Mouse (Mus musculus) large intestine, adult 2 months (tissue): Measurements from ENCODE around the gene Olfr524. TPM values are rescaled to one million over a fixed set of nuclear protein-coding genes. Genes with fewer than 3 reads are reported as not detected.

ENCODE experiments used
- DNase-seq: peaks from one replicate; pipeline ENCODE4 v3.0.0-alpha.2; 2012; ENCODE audit warnings: low read depth, low spot score
- WGBS: fragments of 180-500 bp; shearing (Covaris S2); methylation state at CpG from one replicate; pipeline ENCODE4 v1.1.7; 2018; 5-methylcytosine and 5-hydroxymethylcytosine counted together
- polyA plus RNA-seq: library from polyadenylated mRNA; depleted of rRNA; stranded (reverse); fragments of >200 nt; gene quantifications from 2 replicates; pipeline ENCODE4 v1.2.3, GENCODE M21; 2012; rRNA removed

Gene Olfr524
- 0.06 and 0.07 TPM in 2 replicates for polyA plus RNA-seq

DNA sequence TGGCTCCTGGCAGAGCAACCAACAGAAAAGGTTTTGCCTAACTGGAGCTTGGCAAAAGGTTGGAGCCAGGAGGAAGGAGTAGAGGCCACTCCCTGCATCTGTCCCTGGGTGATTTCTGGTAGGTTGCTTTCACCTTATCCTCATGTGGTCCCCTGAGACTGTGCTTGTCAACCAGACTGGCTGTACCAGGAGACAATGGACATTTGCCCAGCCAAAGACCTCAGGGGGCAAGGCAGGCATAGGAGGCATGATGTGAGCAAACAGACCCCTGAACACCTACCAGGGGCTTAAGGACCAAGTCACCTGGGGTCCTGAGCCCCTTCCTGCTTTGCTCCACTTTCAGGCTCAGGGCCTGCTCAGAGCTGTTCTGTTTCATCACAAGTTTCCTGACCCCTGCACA is at the start of gene Olfr524:
Gene Olfr524, minus strand, starts transcription at position 101 of the 400 bp plus-strand sequence.
- no peak for DNase-seq

DNA sequence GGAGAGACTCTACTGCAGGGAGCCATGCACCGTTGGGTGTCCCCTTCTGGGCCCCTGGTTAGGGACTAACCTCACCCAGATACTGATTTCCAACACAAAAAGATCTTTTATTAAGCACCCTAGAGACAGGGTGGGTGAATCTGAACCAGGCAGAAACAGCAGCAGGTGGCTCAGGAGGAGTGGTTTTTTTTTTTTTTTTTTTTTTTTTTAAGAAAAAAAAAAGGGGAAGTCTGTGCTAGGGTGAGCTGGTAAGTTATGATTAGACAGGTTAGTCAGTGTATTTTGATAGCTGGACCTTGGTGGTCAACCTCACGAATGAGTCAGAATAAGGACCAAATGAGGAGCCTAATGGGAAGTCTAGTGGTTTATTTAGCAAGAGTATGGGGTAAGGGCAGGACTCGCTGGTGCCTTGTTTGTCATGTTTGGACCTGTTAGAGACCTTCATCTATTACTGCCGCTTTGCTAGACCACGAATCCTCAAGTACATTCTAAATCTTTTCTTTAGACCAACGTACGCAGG is 48.1 kb upstream of the Olfr524 start:
- DNase-seq, result no peak
- WGBS, result 79% methylated on average over 7 of the region's 7 CpGs

DNA sequence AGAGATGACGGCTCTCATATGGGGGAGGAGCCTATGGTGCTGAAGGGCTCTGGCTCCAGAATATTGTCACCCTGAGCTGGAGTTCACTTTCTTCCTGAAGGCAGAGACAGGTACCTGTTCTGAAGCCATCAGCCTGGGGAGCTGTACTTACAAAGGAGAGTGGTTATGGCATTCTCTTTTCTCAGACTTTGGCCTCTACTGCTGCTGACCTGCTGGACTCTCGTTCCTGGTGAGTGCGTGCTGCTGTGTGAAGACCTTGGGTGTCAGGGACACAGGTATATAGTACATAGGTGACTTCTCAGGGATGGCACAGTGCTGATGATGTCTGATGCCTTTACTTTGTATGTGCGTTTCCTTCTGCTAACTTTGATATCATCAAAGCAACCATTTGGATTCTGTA is 41.5 kb upstream of the Olfr524 start, which contains the start of gene 5830411N06Rik:
Gene 5830411N06Rik, plus strand, starts transcription at position 69 of the 400 bp plus-strand sequence.
- WGBS, result 68% methylated on average over 4 of the region's 4 CpGs
- no peak for DNase-seq

DNA sequence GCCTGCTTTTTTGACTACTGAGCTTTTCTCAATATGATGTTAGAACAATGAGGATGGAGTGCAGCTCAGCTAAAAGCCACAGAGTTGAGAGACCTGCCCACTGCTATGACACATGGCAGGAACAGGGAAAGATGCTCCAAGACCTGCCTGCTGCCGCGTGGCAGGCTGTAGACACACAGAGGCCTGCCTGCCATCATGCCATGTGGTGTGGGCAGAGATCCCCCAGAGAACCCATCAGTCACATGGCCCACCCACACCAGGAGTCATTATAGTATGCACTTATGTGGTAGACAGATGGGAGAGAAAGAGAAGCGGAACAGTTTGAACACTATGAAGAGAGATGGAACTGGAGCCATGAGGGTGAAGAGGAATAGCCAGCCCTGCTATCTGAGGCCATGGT is 27.9 kb upstream of the Olfr524 start:
- 94% methylated on average over 3 of the region's 3 CpGs for WGBS
- DNase-seq, result no peak

DNA sequence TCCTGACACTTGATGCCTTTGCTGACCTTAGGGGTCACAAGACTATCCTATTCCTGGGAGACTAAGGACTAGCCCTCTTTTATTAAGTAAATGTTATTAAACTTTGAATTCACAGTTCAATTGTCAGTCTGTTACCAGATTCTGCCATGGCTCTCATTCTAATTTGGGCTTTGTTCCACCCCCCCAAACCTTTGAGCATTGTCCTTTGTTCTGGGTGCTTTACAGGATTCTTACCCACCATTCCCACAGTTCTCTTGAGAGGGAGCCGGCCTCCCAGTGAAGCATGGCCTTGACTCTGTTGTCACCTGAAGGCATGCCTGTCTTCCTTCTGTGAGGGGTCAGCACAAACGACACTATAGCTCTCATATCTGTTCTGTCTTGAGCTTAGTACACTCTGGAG is 25.3 kb upstream of the Olfr524 start:
- DNase-seq, result no peak
- 56% methylated on average over 2 of the region's 2 CpGs for whole genome bisulfite sequencing

DNA sequence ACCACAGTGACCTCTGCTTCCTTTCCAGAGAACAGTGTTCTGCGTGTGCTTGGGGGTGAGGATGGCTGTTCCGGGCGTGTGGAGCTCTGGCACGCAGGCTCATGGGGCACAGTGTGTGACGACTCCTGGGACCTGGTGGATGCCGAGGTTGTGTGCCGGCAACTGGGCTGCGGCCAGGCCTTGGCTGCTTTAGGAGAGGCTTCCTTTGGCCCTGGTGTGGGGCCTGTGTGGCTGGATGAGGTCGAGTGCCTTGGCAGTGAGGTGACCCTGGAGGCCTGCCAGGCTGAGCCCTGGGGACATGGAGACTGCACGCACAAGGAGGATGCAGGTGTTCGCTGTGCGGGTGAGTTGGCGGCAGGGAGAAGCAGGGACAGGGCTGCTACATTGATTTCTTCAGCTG is 22.7 kb upstream of the Olfr524 start:
- no peak for DNase-seq
- WGBS, result 80% methylated on average over 13 of the region's 13 CpGs

DNA sequence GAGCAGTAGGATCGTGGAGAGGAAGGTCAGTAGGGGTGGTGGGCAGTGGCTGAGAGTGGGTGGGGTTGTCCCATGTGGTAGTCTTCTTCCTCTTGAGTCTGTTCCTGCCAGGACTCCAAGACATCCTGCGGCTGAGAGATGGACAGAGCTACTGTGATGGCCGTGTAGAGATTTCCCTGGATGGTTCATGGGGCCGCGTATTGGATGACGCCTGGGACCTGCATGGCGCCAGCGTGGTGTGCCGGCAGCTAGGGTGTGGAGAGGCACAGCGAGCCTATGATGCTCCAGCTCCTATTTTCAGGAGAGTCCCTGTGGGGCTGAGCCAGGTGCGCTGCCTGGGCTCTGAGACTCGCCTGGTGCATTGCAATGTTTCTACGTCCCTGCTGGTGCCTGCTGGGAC is 18.4 kb upstream of the Olfr524 start:
- 79% methylated on average over 13 of the region's 13 CpGs for WGBS
- no peak for DNase-seq

DNA sequence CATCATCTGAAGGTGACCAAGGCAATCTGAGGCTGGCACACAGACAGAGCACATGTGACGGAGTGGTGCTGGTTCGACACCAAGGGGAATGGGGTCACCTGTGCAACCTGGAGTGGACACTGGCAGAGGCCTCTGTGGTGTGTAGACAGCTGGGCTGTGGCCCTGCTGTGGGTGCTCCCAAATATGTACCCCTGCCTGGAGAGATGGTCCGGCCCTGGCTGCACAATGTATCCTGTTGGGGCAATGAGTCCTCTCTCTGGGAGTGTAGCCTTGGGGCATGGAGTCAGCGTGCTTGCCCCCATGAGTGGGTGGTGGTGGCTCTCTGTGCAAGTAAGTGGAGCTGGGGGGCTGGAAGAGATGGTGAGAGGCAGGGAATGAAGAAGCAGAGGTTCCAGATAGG is 14.6 kb upstream of the Olfr524 start:
- DNase-seq, result no peak
- WGBS, result 80% methylated on average over 4 of the region's 4 CpGs

DNA sequence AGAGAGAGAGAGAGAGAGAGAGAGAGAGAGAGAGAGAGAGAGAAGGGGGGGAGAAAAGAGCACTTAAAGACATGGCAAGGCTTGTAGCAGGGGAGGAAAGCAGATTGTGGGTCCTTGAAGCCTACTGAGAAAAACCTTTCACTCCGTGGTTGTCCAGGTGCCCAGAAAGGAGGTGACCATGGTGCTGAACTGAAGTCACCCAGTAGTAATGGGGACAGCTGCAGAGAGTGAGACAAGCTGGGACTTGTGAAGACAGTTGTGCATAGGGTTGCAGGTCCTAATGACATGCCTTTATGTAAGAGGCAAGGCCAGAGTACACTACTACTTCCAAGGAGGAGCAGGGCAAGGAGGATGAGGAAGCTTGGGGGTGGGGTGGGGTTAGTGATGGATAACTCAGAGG is 13.5 kb upstream of the Olfr524 start:
- WGBS, result 14% methylated on average over 1 of the region's 1 CpGs
- DNase-seq, result no peak

DNA sequence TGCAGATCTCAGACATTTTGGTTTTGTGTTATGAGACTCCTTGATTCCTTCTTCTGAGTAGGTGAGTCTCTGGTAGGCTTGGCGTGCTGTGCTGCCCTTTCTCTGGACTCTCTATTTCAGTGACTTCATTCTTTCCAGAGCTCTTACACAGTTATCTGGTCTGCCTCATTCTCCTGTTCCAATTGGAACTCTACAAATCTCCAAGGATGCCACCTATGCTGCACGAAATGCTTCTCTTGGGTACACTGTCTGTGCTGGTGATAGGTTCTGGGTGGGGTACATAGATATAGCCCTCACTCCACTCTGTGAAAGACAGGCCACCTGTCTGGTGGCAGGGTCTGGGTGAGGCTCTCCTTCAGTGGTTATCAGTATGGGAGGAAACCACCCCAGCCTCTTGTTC is 12.2 kb upstream of the Olfr524 start, which contains the start of gene Cd163l1:
Gene Cd163l1, plus strand, starts transcription at position 301 of the 400 bp plus-strand sequence.
- WGBS, result 83% methylated on average over 2 of the region's 2 CpGs
- no peak for DNase-seq

DNA sequence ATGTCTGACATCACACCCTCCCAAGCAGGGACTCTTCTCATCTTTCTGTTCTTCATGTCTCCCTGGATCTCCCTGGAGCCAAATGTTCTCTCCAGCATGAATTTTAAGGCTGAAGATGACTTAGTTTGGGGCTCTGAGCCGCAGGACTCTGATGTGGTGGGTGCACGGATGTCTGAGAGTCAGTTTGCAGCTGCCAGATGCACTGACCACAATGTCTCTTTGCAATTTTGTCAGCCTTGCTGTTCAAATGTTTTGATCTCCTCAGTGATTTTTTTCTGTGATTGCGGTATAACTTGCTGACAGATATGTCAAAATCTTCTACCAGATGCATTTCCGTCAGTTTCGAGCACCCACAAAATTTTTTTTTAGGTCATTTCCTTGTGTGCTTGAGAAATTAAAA is 8.1 kb upstream of the Olfr524 start:
- WGBS, result 74% methylated on average over 5 of the region's 5 CpGs
- no peak for DNase-seq

DNA sequence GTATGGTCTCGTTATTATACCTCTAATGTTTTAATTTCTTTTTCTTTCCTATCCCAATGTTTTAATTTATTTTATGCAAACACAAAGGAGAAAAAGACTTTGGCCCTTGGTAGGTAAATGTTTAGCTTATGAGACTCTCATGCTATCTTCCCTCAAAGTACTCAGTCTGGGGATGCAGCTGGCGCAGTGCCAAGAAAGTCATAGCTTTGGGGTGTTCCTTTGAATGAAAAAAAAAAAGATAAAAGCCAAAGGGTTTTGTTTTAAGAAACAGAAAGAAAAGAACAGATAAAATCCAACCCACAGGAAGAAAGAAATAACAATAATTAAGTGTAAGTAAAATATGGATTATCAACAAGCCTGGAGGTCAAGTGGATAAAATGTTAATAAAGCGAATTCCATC is 2.9 kb upstream of the Olfr524 start:
- WGBS, result 62% methylated on average over 3 of the region's 3 CpGs
- no peak for DNase-seq

DNA sequence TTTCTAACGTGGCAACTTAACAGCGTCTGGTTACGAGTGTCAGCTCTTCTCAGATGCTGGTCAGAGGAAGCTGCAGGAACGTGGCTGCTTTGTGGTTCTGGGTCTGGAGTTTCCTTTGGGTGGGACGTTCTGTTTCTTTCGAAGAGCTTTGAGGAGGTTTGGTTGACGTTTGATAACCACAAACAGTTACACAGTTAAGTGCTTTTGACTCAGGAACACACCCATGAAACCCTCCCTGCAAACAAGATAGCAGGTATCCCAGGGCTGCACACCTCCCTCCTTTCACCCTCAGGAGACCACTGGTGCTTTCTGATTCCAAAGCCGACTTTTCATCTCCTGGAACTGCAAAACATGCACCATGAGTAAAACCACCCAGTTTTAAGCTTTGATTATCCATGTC is 2.4 kb upstream of the Olfr524 start:
- 48% methylated on average over 8 of the region's 8 CpGs for WGBS
- DNase-seq, result no peak

DNA sequence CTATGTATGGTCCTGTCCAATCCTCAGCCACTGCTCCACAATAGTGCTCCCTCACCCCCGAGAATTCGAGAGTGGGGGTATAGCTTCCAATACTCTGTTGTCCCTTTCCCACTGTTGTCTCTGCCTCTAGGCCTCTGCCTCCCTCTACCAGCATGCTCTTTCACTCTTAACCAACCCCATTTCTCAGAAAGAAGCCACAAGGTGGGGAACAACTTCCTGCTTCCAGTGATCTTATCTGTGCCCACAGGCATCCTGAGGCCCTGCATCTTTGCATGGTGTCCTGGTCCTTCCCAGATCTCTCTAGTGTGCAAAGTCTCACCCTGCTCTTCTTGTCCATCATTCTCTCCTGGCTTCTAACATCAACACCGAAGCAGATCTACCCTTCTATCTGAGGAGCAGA is 1.1 kb upstream of the Olfr524 start:
- DNase-seq, result no peak
- 67% methylated on average over 3 of the region's 3 CpGs for WGBS

DNA sequence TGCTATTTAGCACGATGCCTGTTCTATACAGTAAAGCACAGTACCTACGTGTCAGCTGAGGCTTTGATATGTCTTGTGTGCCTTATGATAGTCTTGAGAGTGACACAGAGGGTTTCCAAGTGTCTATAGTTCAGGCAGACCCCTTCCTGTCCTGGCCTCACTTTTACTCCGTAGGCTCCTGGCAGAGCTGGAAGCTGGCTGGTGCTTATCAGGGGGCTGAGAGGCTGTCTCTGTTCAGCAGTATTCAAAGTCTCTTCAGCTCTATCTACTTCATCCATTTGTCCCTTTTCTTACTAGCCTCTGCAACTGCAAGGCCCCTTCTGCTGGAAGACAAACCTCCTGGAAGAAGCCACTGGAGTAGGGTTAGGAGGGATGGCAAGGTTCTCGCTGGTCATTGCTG is 4.7 kb downstream of the Olfr524 start:
- DNase-seq, result no peak

DNA sequence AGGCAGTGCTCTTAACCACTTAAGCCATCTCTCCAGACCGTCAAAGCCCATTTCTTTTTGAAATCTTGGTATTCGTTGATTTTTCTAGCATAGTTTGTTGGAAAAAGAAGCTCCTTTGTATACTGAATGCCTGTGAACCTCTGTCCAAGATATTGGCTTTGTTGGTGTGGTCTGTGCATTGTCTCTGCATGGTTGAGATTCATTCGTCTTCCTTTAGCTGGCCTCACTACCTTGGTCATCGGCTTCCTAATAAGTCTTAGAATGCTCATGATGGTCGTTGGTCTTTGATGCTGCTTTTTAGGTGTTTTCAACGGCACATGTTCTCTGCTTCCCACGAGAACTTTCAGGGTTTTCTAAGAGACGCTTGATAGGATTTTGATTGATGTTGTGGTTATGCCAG is 9.8 kb downstream of the Olfr524 start:
- no peak for DNase-seq
- WGBS, result 76% methylated on average over 8 of the region's 8 CpGs

More for the DNA sequence above, 4.7 kb downstream of the Olfr524 start:
- 83% methylated on average over 4 of the region's 4 CpGs for WGBS

DNA sequence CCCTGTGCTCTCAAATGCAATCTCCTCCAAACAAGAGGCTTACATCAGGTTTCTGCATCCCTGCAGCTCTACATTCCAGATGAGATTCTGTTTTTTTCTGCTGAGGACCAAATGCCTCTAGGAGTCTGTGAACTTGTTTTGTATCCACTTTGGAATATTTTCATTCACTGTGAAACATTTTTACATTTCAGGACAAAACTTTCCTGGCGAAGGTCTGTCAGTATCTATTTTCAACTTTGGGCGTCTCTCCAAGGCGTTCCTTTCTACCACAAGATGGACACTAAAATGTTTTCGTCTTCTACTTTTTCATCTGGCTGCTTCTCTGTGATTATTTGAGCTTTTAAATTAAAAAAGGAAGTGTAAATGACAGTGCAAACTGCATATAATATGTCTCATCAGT is 11.7 kb downstream of the Olfr524 start:
- no peak for DNase-seq
- 86% methylated on average over 4 of the region's 4 CpGs for WGBS

DNA sequence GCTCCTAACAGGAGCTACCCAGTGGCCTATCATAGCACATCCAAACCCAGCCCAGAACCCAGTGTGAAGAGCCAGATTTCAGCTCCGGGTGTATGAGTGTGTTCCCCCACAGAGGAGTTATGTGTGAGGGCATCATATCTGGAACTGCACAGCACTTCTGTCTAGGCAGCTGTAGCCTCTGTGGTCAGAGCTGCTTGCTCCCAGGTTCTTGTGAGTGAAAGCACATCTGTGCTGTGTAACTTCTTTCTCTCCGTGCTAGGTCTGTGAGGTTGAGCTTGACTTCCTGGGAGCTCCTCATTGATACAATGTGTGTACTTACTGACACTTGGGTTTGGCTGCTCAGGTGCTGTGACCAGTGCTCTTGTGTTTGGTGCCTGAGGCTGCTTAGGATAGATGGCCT is 12.9 kb downstream of the Olfr524 start:
- no peak for DNase-seq
- 64% methylated on average over 2 of the region's 2 CpGs for WGBS

DNA sequence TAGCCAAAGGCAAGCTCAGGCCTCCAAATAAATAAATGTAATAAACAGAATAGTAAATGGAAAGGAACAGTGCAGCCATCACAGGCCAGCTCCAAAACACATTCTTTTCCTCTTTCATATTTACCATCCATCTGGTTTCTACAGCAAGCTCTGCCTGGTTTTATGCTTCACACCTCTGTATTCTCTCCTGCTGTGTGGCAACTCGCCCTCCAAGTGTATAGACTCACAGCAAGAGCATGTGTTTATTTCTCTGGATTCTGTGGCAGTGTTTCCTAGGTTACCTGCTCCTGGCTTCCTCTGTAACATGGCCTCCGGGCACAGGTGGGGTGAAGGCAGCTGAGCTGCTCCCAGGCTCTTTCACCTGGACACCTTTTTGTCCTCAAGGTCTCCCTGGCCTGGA is 13.3 kb downstream of the Olfr524 start:
- DNase-seq, result no peak
- 44% methylated on average over 2 of the region's 2 CpGs for WGBS

DNA sequence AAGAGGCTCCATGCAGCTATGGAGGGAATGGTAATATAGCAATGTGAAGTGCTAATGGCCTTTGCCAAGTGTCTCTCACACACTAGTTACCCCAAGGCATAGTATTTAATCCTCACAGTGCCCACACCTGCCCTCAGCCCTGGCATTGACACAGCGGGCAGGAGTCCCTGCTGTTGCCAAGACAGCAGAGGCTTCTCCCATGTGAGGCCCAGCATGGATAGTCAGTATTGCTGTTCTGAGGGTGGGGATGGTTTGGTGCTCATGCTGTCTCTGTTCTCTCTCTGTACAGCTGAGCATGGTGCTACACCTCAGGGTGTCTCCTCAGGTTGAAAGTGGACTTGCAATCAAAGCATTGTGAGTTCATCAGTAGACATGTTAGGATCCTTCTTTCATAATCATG is 15.3 kb downstream of the Olfr524 start:
- 91% methylated on average over 1 of the region's 1 CpGs for whole genome bisulfite sequencing
- DNase-seq, result no peak

DNA sequence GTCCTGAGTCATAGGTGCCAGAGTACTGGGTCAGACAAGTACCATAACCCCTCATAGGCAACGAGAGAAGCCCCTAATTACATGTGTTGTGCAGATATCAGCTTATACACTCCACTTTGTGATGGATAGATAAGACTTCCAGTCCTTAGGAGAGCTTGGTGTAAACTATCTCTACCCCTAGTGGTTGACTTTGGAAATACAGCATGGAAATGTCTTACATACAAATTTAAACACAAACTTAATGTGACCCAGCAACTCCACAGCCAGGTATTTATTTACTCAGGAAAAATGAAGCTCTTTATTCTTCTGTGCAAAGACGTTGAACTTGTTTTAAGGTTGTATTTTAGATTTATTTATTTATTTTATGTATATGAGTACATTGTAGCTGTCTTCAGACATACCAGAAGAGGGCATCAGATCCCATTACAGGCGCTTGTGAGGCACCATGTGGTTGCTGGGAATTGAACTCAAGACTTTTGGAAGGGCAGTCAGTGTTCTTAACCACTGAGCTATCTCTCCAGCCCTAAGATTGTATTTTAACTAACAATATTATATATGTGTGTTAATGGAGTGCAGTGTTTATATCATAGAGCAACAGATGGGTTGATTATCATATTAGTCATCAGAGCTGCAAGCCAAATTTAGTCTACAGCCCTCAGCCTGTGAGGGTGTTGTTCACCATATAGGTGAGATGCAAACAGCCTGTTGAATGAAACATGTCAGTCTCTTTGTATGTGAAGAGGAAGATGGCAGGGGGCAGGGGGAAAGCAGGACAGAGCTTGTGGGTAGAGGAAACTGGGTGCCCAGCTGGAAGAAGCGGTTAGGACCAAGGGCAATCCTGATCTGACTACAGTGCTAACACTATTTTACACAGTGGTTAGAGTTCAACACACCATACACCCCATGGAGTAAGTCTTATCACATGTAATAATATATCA is 17.1 kb downstream of the Olfr524 start:
- 59% methylated on average over 4 of the region's 4 CpGs for WGBS
- DNase-seq, result no peak
